Mouse (Mus musculus): ENCODE results near the gene Gdf2.

Gdf2 gene

GRCm38 (mm10) chr14:33940739-33941138 is at the start of gene Gdf2:
Gene Gdf2, plus strand, starts transcription at chr14:33941039.
- DNase-seq (ENCODE audit: low spot score) = no peak

GRCm38 (mm10) chr14:33891507-33891906 is 49.3 kb upstream of the Gdf2 start:
- DNase-seq (ENCODE audit: low spot score) = no peak

- DNase-seq (ENCODE audit: low spot score) = no peak
Measured at GRCm38 (mm10) chr14:33895777-33896176, 45.1 kb upstream of the Gdf2 start.

- DNase-seq (ENCODE audit: low spot score) = no peak
Measured at GRCm38 (mm10) chr14:33896628-33897300, 44.1 kb upstream of the Gdf2 start.

- DNase-seq (ENCODE audit: low spot score) = no peak
Measured at GRCm38 (mm10) chr14:33902783-33903182, 38.1 kb upstream of the Gdf2 start.

GRCm38 (mm10) chr14:33903199-33903598 is 37.6 kb upstream of the Gdf2 start:
- no peak for DNase-seq (ENCODE audit: low spot score)

GRCm38 (mm10) chr14:33904851-33905250 is 36.0 kb upstream of the Gdf2 start:
- no peak for DNase-seq (ENCODE audit: low spot score)

- DNase-seq (ENCODE audit: low spot score) = peak; percentile 41
Measured at GRCm38 (mm10) chr14:33913727-33914126, 27.1 kb upstream of the Gdf2 start.

GRCm38 (mm10) chr14:33914206-33914605 is 26.6 kb upstream of the Gdf2 start:
- no peak for DNase-seq (ENCODE audit: low spot score)

- DNase-seq (ENCODE audit: low spot score) = no peak
Measured at GRCm38 (mm10) chr14:33920727-33921559, 19.9 kb upstream of the Gdf2 start.

- DNase-seq (ENCODE audit: low spot score) = no peak
Measured at GRCm38 (mm10) chr14:33922771-33923167, 18.1 kb upstream of the Gdf2 start.

- DNase-seq (ENCODE audit: low spot score) = no peak
Measured at GRCm38 (mm10) chr14:33923168-33924070, 17.4 kb upstream of the Gdf2 start, which contains the start of gene Gdf10. Gene Gdf10, plus strand, starts transcription at chr14:33923587.

- DNase-seq (ENCODE audit: low spot score) = no peak
Measured at GRCm38 (mm10) chr14:33931853-33932252, 9.0 kb upstream of the Gdf2 start.

- peak; percentile 69 for DNase-seq (ENCODE audit: low spot score)
Measured at GRCm38 (mm10) chr14:33932935-33933703, 7.7 kb upstream of the Gdf2 start.

- peak; percentile 34 for DNase-seq (ENCODE audit: low spot score)
Measured at GRCm38 (mm10) chr14:33933778-33934317, 7.0 kb upstream of the Gdf2 start.

GRCm38 (mm10) chr14:33939117-33939516 is 1.7 kb upstream of the Gdf2 start:
- DNase-seq (ENCODE audit: low spot score) = peak; percentile 27

- DNase-seq (ENCODE audit: low spot score) = no peak
Measured at GRCm38 (mm10) chr14:33942222-33942621, 1.4 kb downstream of the Gdf2 start.

- DNase-seq (ENCODE audit: low spot score) = no peak
Measured at GRCm38 (mm10) chr14:33946125-33946524, 5.3 kb downstream of the Gdf2 start.

- DNase-seq (ENCODE audit: low spot score) = no peak
Measured at GRCm38 (mm10) chr14:33952233-33952981, 11.6 kb downstream of the Gdf2 start.

GRCm38 (mm10) chr14:33953761-33954160 is 12.9 kb downstream of the Gdf2 start, which contains the start of gene Rbp3:
Gene Rbp3, plus strand, starts transcription at chr14:33954003.
- no peak for DNase-seq (ENCODE audit: low spot score)
